Mouse (Mus musculus): ENCODE measurements around the gene Acnat1. TPM values are rescaled to one million over a fixed set of nuclear protein-coding genes. Genes with fewer than 3 reads are reported as not detected.
A peak's percentile ranks its signal among the peaks of the same experiment; 100 is the strongest.
"Not testable (repeated sequence)": the region's sequence is repeated elsewhere in the genome, so short reads cannot be mapped to it uniquely, and the experiment has no call there.

Acnat1 gene
- not detected for total RNA-seq (2022)

GRCm38 (mm10) chr4:49473435-49474100 is at the start of gene Acnat1:
Gene Acnat1, minus strand, starts transcription at chr4:49473912.
- DNase-seq (ENCODE audit: low spot score in 2 of 2), result no peak

DNA sequence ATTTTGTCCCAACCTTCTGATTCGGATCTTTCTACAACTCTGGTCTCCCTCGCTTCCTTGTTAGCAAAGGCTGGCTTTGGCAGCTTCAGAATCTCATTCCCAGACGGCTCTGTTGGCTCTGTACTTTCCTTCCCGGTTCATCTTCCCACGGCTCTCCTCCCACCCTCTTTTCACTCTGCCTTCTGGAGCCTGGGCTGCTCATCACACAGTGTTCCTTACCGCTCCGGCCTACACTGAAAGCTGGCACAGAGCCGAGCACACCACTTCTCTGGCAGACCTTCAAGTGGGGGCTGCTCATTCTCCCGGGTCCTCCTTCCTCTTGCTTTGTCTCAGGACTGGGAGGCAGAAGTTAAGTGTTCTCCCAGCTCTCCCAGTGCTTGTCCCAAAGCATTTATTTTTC is 48.9 kb upstream of the Acnat1 start:
- DNase-seq (ENCODE audit: low spot score in 2 of 2), result no peak

DNA sequence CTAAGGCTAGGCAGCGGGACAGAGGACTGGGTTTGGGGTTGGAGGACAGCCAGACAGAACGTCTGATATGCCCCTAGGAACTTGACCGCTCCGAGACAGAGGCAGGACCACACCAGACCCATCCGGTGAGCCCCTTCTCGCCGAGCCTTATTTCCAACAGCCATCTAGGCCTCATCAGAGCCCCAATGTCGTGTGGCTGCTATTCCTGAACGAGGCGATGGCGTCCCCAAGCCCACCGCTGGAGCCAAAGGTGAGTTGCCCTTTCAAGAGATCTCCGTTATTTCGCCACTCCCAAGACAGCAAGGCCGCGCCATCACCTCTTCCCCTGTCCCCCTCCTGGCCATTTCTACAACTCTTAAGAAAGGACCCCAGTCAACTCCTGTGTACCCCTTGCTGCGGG is 47.6 kb upstream of the Acnat1 start:
- DNase-seq (ENCODE audit: low spot score in 2 of 2), result no peak

- peak; percentile 88 to 91 for DNase-seq (ENCODE audit: low spot score in 2 of 2)
Observed at GRCm38 (mm10) chr4:49520572-49521340, 47.0 kb upstream of the Acnat1 start, which contains the start of the genes Mrpl50 and Zfp189. Gene Mrpl50, minus strand, starts transcription at chr4:49521093. Gene Zfp189, plus strand, starts transcription at chr4:49521176.

- no peak for DNase-seq (ENCODE audit: low spot score in 2 of 2)
Observed at GRCm38 (mm10) chr4:49519476-49519875, 45.8 kb upstream of the Acnat1 start.

- DNase-seq (ENCODE audit: low spot score in 2 of 2), result no peak
Observed at GRCm38 (mm10) chr4:49514441-49514840, 40.7 kb upstream of the Acnat1 start.

DNA sequence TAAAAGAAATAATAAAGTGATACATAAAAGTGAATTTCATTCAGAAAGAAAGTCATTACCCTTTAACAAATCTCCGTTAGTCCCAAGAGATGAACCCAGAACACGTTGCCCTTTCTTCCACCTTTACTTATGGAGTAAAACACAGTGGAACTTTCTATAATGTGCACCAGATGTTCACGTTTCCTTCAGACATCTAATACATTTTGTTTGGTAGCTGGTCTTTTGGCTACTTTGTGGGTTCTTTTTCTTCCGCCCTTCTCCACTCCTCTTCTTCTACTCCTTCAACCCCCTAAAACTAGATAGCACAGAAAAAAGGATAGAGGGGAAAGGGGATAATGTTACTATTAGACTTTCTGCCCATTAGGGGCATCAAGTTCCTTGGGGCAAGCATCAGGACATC is 38.9 kb upstream of the Acnat1 start:
- DNase-seq (ENCODE audit: low spot score in 2 of 2), result no peak

DNA sequence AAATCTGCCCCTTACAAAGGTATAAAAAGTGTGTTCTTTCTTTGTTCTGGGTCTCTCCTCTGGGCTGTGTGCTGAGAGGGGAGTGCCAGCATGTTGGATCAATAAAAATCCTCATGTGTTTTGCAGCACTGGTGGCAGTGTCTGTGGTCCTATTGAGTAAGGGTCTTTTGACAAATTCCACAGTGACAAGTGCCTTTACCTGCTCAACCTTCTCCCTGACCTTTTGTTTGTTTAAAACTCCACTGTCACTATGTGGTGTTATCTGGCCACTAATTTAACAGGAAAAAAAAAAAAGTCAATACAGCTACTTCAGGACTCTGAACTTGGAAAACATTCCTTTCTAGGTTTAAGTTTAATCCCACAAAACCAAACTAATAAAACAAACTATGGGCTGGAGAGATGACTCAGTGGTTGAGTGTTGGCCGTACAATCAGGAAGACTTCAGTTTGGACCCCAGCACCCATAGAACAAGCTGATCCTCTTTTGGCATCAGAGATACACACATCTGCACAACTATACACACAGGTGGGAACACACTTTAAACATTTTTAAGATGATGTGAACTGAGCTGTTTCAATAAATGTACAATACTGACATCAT is 36.6 kb upstream of the Acnat1 start:
- not testable (repeated sequence) for DNase-seq (ENCODE audit: low spot score in 2 of 2)

DNA sequence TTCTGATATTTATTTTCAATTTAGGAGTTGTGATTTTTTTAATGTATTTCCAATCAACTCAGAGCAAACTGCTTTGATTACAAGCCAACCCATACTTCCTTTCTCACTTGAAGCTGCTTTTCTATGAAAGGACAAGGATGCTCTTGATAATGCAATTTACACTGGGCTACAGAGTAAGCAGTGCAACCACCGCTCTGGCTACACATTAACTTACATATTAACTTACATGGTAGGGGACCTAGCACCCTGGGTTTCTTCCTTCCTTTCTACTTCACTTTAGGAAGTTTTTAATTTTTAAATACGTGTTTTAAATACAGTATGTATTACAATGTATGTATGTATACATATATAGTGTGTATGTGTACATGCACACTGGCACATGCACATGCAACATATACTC is 35.5 kb upstream of the Acnat1 start:
- DNase-seq (ENCODE audit: low spot score in 2 of 2), result no peak

GRCm38 (mm10) chr4:49506386-49506785 is 32.7 kb upstream of the Acnat1 start, which contains the start of gene Baat:
Gene Baat, minus strand, starts transcription at chr4:49506557.
- no peak for DNase-seq (ENCODE audit: low spot score in 2 of 2)

GRCm38 (mm10) chr4:49503563-49503962 is 29.9 kb upstream of the Acnat1 start:
- no peak for DNase-seq (ENCODE audit: low spot score in 2 of 2)

- DNase-seq (ENCODE audit: low spot score in 2 of 2), result not testable (repeated sequence)
Observed at GRCm38 (mm10) chr4:49485934-49486650, 12.4 kb upstream of the Acnat1 start.

GRCm38 (mm10) chr4:49485442-49485841 is 11.7 kb upstream of the Acnat1 start:
- no peak for DNase-seq (ENCODE audit: low spot score in 2 of 2)

GRCm38 (mm10) chr4:49480896-49481295 is 7.2 kb upstream of the Acnat1 start:
- no peak for DNase-seq (ENCODE audit: low spot score in 2 of 2)

DNA sequence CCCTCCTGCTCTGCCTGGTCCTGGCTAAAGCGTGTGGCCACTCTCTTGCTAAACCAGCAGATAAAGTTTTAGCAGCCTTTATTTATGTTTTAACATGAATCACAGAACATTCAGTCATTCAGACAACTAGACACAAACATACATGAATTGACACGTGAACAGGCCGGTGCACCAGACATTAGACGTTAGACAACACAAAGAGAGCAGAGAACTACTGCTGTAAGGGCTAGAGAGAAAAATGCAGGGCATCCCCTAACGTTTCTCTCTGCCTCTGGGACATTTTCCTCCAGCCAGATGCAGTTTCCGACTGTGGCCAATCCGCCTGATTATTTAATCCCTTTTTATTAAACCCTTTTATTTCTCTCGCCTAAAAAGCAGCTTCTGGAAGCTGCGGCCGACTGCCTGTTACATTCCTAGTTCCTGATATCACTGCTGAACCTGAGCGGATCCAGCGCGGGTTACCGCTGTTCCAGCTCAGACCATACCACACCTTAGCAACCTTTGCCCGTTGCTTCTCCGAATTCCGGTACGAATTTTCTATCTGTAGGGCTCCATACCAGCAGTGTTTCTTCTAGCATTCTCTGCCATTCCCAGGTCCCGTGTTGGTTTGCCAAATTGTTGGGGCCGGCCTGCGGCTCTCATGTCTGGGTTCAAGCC is 6.5 kb upstream of the Acnat1 start:
- DNase-seq (ENCODE audit: low spot score in 2 of 2), result no peak

- not testable (repeated sequence) for DNase-seq (ENCODE audit: low spot score in 2 of 2)
Observed at GRCm38 (mm10) chr4:49479035-49479434, 5.3 kb upstream of the Acnat1 start.

GRCm38 (mm10) chr4:49478118-49478877 is 4.6 kb upstream of the Acnat1 start:
- DNase-seq (ENCODE audit: low spot score in 2 of 2), result no peak

DNA sequence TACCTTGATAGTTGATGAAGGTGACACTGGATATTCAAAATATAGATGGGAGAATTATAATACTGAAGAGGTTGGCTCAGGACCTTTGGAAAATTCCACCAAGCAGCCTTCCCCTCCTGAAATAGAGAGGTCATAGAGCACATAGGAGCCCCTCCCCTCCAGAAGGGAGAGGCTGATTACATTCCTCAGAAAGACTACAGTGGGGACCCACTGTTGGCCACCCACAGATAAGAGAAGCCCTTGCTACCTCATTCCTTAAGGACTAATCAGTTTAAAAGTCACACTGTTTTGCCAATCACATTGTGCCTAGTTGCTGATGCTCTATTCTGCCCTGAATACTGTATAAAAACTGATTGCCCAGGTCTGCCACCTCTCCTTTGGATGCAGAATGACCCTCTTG is 871 bp upstream of the Acnat1 start:
- DNase-seq (ENCODE audit: low spot score in 2 of 2), result no peak

- DNase-seq (ENCODE audit: low spot score in 2 of 2), result no peak
Observed at GRCm38 (mm10) chr4:49469435-49470151, 4.1 kb downstream of the Acnat1 start.

GRCm38 (mm10) chr4:49467360-49467759 is 6.4 kb downstream of the Acnat1 start:
- DNase-seq (ENCODE audit: low spot score in 2 of 2), result no peak
